Mouse (Mus musculus): Measurements from ENCODE around the gene Cenpb. TPM values are rescaled to one million over a fixed set of nuclear protein-coding genes. Genes with fewer than 3 reads are reported as not detected.
A peak's percentile ranks its signal among the peaks of the same experiment; 100 is the strongest.

The Cenpb gene
- polyA plus RNA-seq, 1 experiment = 27.7 TPM

- TF ChIP-seq GATA1 (IDR thresholded peaks at IDR 0.05; ENCODE audit: low read length) (no peak), TAL1 (IDR thresholded peaks at IDR 0.05; ENCODE audit: low read length) (no peak)
- Histone ChIP-seq H3K4me1 (ENCODE audit: control insufficient read depth) (peaks cover 89% of the 10 kb centered on the region), H3K36me3 (ENCODE audit: control insufficient read depth) (peaks cover 64% of the 10 kb centered on the region), H3K27me3 (ENCODE audit: control insufficient read depth) (no peaks in the 10 kb centered on the region), H3K9me3 (ENCODE audit: control insufficient read depth, low read length) (no peaks in the 10 kb centered on the region; the same call in 1 of the 2 replicates), H3K4me3 (replicated peaks) (no peak overlapping the region)
Measured at GRCm38 (mm10) chr2:131203816-131204409, 24.0 kb upstream of the Cenpb start.

GRCm38 (mm10) chr2:131201262-131201661, 21.4 kb upstream of the Cenpb start:
- H3K27me3 ChIP-seq (ENCODE audit: control insufficient read depth) = no peaks in the 10 kb centered on the region; the same call in 1 of the 2 replicates
- no peak for TF ChIP-seq TAL1 (IDR thresholded peaks at IDR 0.05; ENCODE audit: low read length)
- no peak for TF ChIP-seq GATA1 (IDR thresholded peaks at IDR 0.05; ENCODE audit: low read length)
- H3K9me3 ChIP-seq (ENCODE audit: control insufficient read depth, low read length) = no peaks in the 10 kb centered on the region; the same call in 1 of the 2 replicates
- H3K4me1 ChIP-seq (ENCODE audit: control insufficient read depth) = peaks cover 87% of the 10 kb centered on the region
- peaks cover 88% of the 10 kb centered on the region for H3K36me3 ChIP-seq (ENCODE audit: control insufficient read depth)
- H3K4me3 ChIP-seq (replicated peaks) = no peak overlapping the region

GRCm38 (mm10) chr2:131200710-131201109, 20.8 kb upstream of the Cenpb start:
- peaks cover 91% of the 10 kb centered on the region for H3K36me3 ChIP-seq (ENCODE audit: control insufficient read depth)
- H3K9me3 ChIP-seq (ENCODE audit: control insufficient read depth, low read length) = no peaks in the 10 kb centered on the region; the same call in 1 of the 2 replicates
- no peak overlapping the region for H3K4me3 ChIP-seq (replicated peaks)
- H3K27me3 ChIP-seq (ENCODE audit: control insufficient read depth) = no peaks in the 10 kb centered on the region; the same call in 1 of the 2 replicates
- no peak for TF ChIP-seq TAL1 (IDR thresholded peaks at IDR 0.05; ENCODE audit: low read length)
- TF ChIP-seq GATA1 (IDR thresholded peaks at IDR 0.05; ENCODE audit: low read length) = no peak
- peaks cover 83% of the 10 kb centered on the region for H3K4me1 ChIP-seq (ENCODE audit: control insufficient read depth)

- H3K4me3 ChIP-seq (replicated peaks) = no peak overlapping the region
- no peaks in the 10 kb centered on the region; the same call in 1 of the 2 replicates for H3K9me3 ChIP-seq (ENCODE audit: control insufficient read depth, low read length)
- peaks cover 100% of the 10 kb centered on the region for H3K36me3 ChIP-seq (ENCODE audit: control insufficient read depth)
- H3K4me1 ChIP-seq (ENCODE audit: control insufficient read depth) = peaks cover 78% of the 10 kb centered on the region
- no peaks in the 10 kb centered on the region; the same call in 1 of the 2 replicates for H3K27me3 ChIP-seq (ENCODE audit: control insufficient read depth)
- no peak for TF ChIP-seq GATA1 (IDR thresholded peaks at IDR 0.05; ENCODE audit: low read length)
Measured at GRCm38 (mm10) chr2:131196606-131197316, 16.9 kb upstream of the Cenpb start.

- no peaks in the 10 kb centered on the region for H3K9me3 ChIP-seq (ENCODE audit: control insufficient read depth, low read length)
- peaks cover 91% of the 10 kb centered on the region for H3K36me3 ChIP-seq (ENCODE audit: control insufficient read depth)
- peak overlapping the region; percentile 74 for H3K4me3 ChIP-seq (replicated peaks)
- peaks cover 82% of the 10 kb centered on the region for H3K4me1 ChIP-seq (ENCODE audit: control insufficient read depth)
- TF ChIP-seq TAL1 (IDR thresholded peaks at IDR 0.05; ENCODE audit: low read length) = no peak
- no peak for TF ChIP-seq GATA1 (IDR thresholded peaks at IDR 0.05; ENCODE audit: low read length)
- H3K27me3 ChIP-seq (ENCODE audit: control insufficient read depth) = no peaks in the 10 kb centered on the region; the same call in 1 of the 2 replicates
Measured at GRCm38 (mm10) chr2:131191005-131191390, 11.1 kb upstream of the Cenpb start.

GRCm38 (mm10) chr2:131190344-131191004, 10.6 kb upstream of the Cenpb start:
- Histone ChIP-seq H3K4me1 (ENCODE audit: control insufficient read depth) (peaks cover 84% of the 10 kb centered on the region), H3K9me3 (ENCODE audit: control insufficient read depth, low read length) (no peaks in the 10 kb centered on the region)

GRCm38 (mm10) chr2:131189521-131190309, 9.8 kb upstream of the Cenpb start:
- Histone ChIP-seq H3K4me1 (ENCODE audit: control insufficient read depth) (peaks cover 81% of the 10 kb centered on the region), H3K27me3 (ENCODE audit: control insufficient read depth) (no peaks in the 10 kb centered on the region; the same call in 1 of the 2 replicates), H3K36me3 (ENCODE audit: control insufficient read depth) (peaks cover 78% of the 10 kb centered on the region), H3K9me3 (ENCODE audit: control insufficient read depth, low read length) (no peaks in the 10 kb centered on the region), H3K4me3 (replicated peaks) (peak overlapping the region; percentile 74)
- TF ChIP-seq GATA1 (IDR thresholded peaks at IDR 0.05; ENCODE audit: low read length) = peak; percentile 69
- peak; percentile 65 for TF ChIP-seq TAL1 (IDR thresholded peaks at IDR 0.05; ENCODE audit: low read length)

More at GRCm38 (mm10) chr2:131190344-131191004, 10.6 kb upstream of the Cenpb start:
- Histone ChIP-seq H3K27me3 (ENCODE audit: control insufficient read depth) (no peaks in the 10 kb centered on the region; the same call in 1 of the 2 replicates), H3K36me3 (ENCODE audit: control insufficient read depth) (peaks cover 86% of the 10 kb centered on the region), H3K4me3 (replicated peaks) (peak overlapping the region; percentile 74)
- TF ChIP-seq TAL1 (IDR thresholded peaks at IDR 0.05; ENCODE audit: low read length) = no peak
- TF ChIP-seq GATA1 (IDR thresholded peaks at IDR 0.05; ENCODE audit: low read length) = no peak

GRCm38 (mm10) chr2:131188311-131188710, 8.4 kb upstream of the Cenpb start:
- peaks cover 71% of the 10 kb centered on the region for H3K4me1 ChIP-seq (ENCODE audit: control insufficient read depth)
- H3K36me3 ChIP-seq (ENCODE audit: control insufficient read depth) = peaks cover 64% of the 10 kb centered on the region
- peak overlapping the region; percentile 74 for H3K4me3 ChIP-seq (replicated peaks)
- no peaks in the 10 kb centered on the region for H3K9me3 ChIP-seq (ENCODE audit: control insufficient read depth, low read length)
- no peaks in the 10 kb centered on the region; the same call in 1 of the 2 replicates for H3K27me3 ChIP-seq (ENCODE audit: control insufficient read depth)
- no peak for TF ChIP-seq TAL1 (IDR thresholded peaks at IDR 0.05; ENCODE audit: low read length)
- peak; percentile 63; the same call in 1 of the 2 replicates for TF ChIP-seq GATA1 (IDR thresholded peaks at IDR 0.05; ENCODE audit: low read length)
